Mouse (Mus musculus): ENCODE measurements at regions not wholly inside any gene's neighbourhood (a gene's known extent, or its start where the extent isn't known, plus 50 kb on each side); places are given as distances from the start of the nearest gene placed in this dataset.

GRCm38 (mm10) chr8:91853336-91853735 lies 51.5 kb upstream of the Irx3 start:
- no peak for TF ChIP-seq POLR2A (IDR thresholded peaks at IDR 0.05; ENCODE audit: insufficient read depth, low read depth, low read length)
- no peak for TF ChIP-seq CTCF (IDR thresholded peaks at IDR 0.05)
